Mouse (Mus musculus): ENCODE data around the gene Gphn. TPM values are rescaled to one million over a fixed set of nuclear protein-coding genes. Genes with fewer than 3 reads are reported as not detected.
"Not testable (repeated sequence)": the region's sequence is repeated elsewhere in the genome, so short reads cannot be mapped to it uniquely, and the experiment has no call there.

The Gphn gene
- total RNA-seq, 4 experiments from 2014 or later = 60.9 to 66.9 (median 63.5) TPM

- peak; percentile 32 to 35 for DNase-seq (ENCODE audit: low spot score in 2 of 2)
Measured at GRCm38 (mm10) chr12:78332107-78332506, 105.9 kb downstream of the Gphn start.

- no peak for DNase-seq (ENCODE audit: low spot score in 2 of 2)
Measured at GRCm38 (mm10) chr12:78356472-78356871, 130.3 kb downstream of the Gphn start.

DNA sequence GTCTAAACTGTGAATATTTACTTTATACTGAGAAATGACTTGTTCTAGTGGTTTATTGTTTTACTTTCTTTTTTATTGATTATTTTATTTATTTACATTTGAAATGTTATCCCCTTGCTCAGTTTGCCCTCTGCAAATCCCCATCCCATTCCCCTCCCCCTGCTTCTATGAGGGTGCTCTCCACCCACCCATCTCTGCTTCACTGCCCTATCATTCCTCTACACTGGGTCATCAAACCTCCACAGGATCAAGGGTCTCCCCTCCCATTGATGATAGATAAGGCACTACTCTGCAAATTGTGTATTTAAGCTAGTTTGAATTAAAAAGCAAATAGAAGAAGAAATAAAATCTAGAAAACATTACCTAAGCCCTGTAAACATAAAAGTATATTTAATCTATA lies 163.1 kb downstream of the Gphn start:
- DNase-seq (ENCODE audit: low spot score in 2 of 2) = no peak

GRCm38 (mm10) chr12:78395297-78395696 lies 169.1 kb downstream of the Gphn start:
- DNase-seq (ENCODE audit: low spot score in 2 of 2) = no peak

DNA sequence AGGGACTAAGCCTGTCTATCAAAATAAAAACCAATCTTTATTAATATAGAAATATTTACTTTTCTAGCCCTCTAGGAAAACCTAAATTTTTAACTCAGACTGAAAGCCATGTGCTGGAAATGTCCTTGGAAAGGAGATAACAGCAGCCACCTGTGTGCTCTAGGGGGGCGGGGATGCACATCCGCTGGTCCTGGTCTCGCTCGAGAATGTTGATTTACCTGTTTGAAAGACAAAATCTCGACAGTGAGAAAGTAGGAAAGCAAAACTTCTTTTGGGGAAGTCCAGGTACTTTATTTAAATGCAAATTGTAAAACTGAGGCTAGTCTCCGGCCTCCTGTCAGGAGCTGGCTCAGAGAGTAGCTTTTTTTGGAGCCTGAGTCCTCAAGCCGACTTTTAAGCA lies 181.3 kb downstream of the Gphn start:
- DNase-seq (ENCODE audit: low spot score in 2 of 2) = not testable (repeated sequence)

- no peak for DNase-seq (ENCODE audit: low spot score in 2 of 2)
Measured at GRCm38 (mm10) chr12:78522176-78522575, 296.0 kb downstream of the Gphn start.

DNA sequence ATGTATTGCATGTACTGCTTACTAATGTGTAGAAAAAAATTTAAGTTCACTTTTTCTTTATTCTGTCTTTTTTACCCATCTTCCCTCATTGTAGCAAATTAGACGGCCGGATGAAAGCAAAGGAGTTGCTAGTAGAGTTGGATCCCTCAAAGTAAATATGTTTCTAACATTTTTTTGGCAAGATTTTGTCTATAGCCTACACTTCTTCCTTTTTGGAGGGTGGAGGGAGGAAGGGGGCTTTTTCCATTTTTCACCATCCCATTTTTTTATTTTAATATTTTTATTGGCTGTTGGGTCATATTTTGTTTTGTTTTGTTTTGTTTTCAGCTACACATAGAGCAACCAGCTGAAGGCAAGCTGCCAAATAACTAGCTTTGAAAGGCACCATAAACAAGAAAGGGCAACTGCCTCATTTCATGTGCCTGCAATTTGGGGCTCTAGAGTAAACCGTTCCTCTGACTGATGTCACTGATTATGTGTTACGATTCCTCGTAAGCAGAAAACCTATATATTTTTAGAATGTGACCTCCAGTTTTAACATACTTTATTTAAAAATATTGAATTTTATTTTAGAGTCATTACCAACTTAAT lies 296.7 kb downstream of the Gphn start:
- no peak for DNase-seq (ENCODE audit: low spot score in 2 of 2)

DNA sequence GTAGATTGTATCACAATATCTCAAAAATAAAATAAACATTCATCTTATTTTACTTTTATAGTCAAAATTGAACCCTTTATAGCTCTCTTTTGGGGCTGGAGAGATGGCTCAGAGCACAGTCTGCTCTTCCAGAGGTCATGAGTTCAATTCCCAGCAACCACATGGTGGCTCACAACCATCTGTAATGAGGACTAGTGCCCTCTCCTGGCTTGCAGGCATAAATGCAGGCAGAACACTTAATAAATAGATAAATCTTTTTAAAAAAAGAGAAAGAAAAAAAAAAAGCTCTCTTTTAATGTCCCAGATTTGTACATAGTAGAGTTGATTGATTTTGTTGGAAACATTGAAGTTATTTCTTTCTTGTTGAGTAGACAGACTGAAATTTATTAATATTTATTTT lies 311.4 kb downstream of the Gphn start:
- DNase-seq (ENCODE audit: low spot score in 2 of 2) = not testable (repeated sequence)

DNA sequence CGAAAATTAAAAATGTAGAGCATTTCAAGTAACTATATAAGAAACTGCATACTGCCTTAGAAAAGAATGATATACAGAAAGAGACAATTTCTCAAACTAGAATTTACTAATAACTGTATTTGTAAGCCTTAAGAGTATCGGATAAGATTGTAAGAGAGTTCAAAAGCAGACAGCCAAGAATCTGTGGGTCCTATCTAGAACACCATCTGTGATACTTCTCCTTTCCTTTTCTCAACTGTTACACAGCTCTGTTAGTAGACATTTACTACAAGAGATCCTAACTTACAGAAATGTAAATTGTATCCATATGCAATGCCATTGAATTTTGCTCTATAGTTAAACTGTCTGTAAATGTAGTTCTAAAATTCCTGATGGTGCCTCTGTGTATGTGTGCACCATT lies 324.7 kb downstream of the Gphn start:
- DNase-seq (ENCODE audit: low spot score in 2 of 2) = no peak

GRCm38 (mm10) chr12:78631816-78632215 lies 405.6 kb downstream of the Gphn start:
- no peak for DNase-seq (ENCODE audit: low spot score in 2 of 2)

- DNase-seq (ENCODE audit: low spot score in 2 of 2) = no peak
Measured at GRCm38 (mm10) chr12:78639466-78639865, 413.3 kb downstream of the Gphn start.

- no peak for DNase-seq (ENCODE audit: low spot score in 2 of 2)
Measured at GRCm38 (mm10) chr12:78640086-78640485, 413.9 kb downstream of the Gphn start.

DNA sequence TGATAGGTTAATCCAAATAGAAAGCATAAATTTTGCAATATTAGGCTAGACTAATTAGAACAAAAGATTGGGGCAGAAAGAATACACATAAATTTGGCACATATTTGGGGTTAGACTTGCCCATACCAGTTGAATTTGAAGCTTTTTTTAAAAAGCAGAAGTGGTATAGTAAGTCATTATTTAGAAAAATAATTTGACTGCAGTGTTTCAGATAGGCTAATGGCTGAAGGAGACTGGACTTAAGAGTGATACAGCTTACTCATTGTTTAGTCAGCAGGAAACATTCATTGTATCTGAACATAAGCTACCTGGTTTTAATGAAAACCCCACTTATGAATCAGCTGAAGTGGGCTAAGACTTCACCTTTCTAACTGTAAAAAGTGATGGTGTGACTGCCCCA lies 415.0 kb downstream of the Gphn start:
- no peak for DNase-seq (ENCODE audit: low spot score in 2 of 2)

GRCm38 (mm10) chr12:78643691-78644090 lies 417.5 kb downstream of the Gphn start:
- DNase-seq (ENCODE audit: low spot score in 2 of 2) = no peak

DNA sequence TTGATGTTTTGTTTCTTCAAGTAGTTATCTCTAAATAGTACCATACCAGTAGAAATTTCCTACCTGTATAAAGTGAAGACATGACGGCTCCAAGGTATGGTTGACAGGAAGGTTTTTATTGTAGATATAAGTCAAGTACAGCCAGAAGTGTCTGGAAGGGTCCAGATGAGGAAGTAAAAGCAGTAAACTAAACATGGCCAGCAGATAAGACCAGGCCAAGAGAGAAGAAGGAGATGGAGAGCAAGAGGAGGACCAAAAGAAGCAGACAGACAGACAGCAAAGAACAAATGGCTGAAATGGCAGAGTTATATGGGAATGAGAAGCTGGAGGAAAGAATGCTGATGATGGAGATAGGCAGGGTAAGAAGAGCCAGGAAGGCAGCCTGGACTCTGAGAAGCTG lies 419.1 kb downstream of the Gphn start:
- DNase-seq (ENCODE audit: low spot score in 2 of 2) = no peak

GRCm38 (mm10) chr12:78659718-78660304 lies 433.6 kb downstream of the Gphn start:
- DNase-seq (ENCODE audit: low spot score in 2 of 2) = no peak

DNA sequence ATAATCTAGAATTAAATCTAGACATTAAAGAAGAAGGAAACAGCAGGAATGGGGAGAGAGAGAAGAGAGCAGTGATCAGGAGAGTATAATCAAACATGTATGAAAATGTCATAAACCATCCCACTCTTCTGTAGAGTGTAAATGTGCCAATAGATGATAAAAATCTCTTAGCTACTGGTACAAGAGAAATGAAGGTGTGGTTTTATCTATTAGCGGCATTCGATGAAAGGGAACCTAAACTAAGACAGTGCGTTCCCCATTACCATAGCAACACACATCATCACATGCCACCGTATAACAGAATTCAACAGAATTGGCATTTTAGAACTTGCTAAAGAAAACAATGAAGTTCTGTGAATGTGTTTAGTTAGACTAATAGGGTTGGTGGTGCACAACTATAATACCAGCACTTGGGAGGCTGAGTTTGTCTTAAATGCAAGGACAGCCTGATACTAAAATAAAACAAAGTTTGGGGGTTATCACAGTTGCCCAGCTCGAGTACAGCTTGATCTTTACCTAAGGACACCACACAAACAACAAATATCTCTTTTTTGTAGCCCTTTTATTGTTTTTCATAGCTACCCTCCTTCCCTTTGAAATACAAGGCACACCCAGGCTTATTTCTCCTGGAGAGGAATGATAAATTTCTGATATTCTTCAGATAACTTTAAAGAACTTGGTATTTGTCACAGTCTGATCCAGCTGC lies 452.1 kb downstream of the Gphn start:
- DNase-seq (ENCODE audit: low spot score in 2 of 2) = no peak

DNA sequence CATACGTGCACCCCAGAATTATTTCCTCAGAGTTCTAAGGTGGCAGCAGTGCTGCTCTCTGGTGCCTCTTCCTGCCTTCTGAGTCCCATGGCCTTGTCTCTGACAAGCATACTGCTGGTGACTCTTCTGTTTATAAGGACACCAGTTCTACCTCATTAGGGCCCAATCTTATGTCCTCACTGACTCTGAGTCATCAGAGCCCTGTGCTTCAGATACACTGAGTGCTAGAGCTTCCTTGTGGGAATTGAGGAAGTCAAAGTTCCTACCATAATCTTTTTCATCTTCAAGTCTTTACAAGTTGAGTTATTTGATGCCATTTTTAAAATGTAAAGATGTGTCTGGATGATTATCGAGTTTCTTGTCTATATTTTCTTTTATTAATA lies 452.6 kb downstream of the Gphn start:
- no peak for DNase-seq (ENCODE audit: low spot score in 2 of 2)

GRCm38 (mm10) chr12:78681048-78681447 lies 454.9 kb downstream of the Gphn start:
- no peak for DNase-seq (ENCODE audit: low spot score in 2 of 2)

DNA sequence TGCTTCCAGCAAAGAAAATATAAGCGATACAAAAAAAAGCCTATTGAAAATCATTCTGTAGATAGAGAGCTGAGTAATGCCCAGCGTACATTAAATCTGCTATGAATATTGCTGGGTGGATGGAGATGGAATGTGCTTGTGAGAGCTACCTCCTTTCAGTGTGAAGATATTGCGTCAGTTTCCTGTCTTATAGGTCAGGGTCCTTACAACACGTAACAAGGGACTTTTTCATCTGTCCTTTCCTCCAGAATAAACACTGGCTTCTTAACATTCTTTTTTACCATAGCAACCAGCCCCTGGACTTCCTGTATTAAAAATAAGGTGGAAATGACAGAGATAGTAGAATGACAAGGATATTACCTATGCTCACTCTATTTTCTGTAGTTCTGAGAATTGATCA lies 456.1 kb downstream of the Gphn start:
- no peak for DNase-seq (ENCODE audit: low spot score in 2 of 2)

GRCm38 (mm10) chr12:78685669-78686215 lies 459.6 kb downstream of the Gphn start:
- DNase-seq (ENCODE audit: low spot score in 2 of 2) = no peak

GRCm38 (mm10) chr12:78688876-78689275 lies 462.7 kb downstream of the Gphn start:
- DNase-seq (ENCODE audit: low spot score in 2 of 2) = peak in 1 of 2 experiments; percentile 25

- no peak for DNase-seq (ENCODE audit: low spot score in 2 of 2)
Measured at GRCm38 (mm10) chr12:78691325-78691724, 465.1 kb downstream of the Gphn start, which contains the start of gene Fam71d. Gene Fam71d, plus strand, starts transcription at chr12:78691535.
